ENCODE assay signal across 8 mouse cellular contexts in the genomic region with DNA sequence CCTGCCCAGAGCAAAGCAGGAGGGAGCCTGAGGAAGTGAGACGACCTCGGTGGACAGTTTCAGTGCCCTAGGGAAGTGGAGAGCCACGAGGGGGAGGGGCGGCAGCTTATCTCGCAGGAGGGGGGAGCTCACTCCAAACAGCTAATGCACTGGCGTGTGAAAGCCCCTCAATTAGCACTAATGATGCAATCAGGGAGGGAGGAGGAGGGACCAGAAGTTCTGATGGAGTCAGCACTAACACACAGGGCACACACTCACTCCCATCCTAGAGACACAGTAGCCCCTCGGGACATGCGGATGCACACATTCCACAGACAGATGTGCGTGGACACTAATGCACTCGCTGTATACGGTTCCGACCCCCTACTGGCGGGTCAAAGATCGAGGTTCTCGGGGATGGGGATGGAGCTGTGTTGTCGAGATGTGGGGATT. TPM values are rescaled to one million over a fixed set of nuclear protein-coding genes. Genes with fewer than 3 reads are reported as not detected.
A peak's percentile ranks its signal among the peaks of the same experiment; 100 is the strongest.
DNase-seq lines count a peak whose midpoint lies in the region; ATAC-seq and TF ChIP-seq lines count a peak whose summit lies in the region.

No protein-coding gene starts in this region.

- H3K27me3 ChIP-seq in intestine, embryonic 15.5 days (replicated peaks) = no peaks in the 10 kb centered on the region
- peaks cover 50% of the 10 kb centered on the region for H3K27me3 ChIP-seq in liver, embryonic 13.5 days

- under 1% methylated on average over 16 of the region's 16 CpGs for WGBS in intestine, embryonic 15.5 days
- 1% methylated on average over 16 of the region's 16 CpGs for WGBS in liver, embryonic 13.5 days (ENCODE audit: insufficient replicate concordance)

- peak overlapping the region; percentile 90 for H3K4me2 ChIP-seq in intestine, embryonic 15.5 days (replicated peaks)
- peak overlapping the region; percentile 66 for H3K4me2 ChIP-seq in liver, embryonic 13.5 days

- ATAC-seq in intestine, embryonic 15.5 days = 0 out of 2 replicates have a peak, but pooled peaks have one; percentile 11
- ATAC-seq in liver, embryonic 13.5 days (ENCODE audit: low read depth) = peak; percentile 24
- no peak for ATAC-seq in activated CD4-positive, CD25-positive, alpha-beta regulatory T cell, adult 4 months

- peaks cover 37% of the 10 kb centered on the region for H3K4me1 ChIP-seq in bone marrow macrophage, adult 2 months (ENCODE audit: control insufficient read depth, insufficient read depth, low read length)
- peaks cover 30% of the 10 kb centered on the region for H3K4me1 ChIP-seq in intestine, embryonic 15.5 days (replicated peaks)
- H3K4me1 ChIP-seq in liver, embryonic 13.5 days (replicated peaks) = peaks cover 43% of the 10 kb centered on the region

- peak; percentile 20 for DNase-seq in right cerebral cortex, adult 18-20 months
- no peak for DNase-seq in right cerebral cortex, adult 2 months (ENCODE audit: low spot score in 2 of 2)
- DNase-seq in gastrocnemius, postnatal 25 days = peak; percentile 61
- DNase-seq in liver, embryonic 13.5 days = peak; percentile 22
- DNase-seq in monocyte, adult 2 months (ENCODE audit: low read depth in 1 of 2, low spot score in 2 of 2) = peak; percentile 28 to 52

- no peak for TF ChIP-seq POLR2A in bone marrow macrophage, adult 2 months (IDR thresholded peaks at IDR 0.05; ENCODE audit: borderline replicate concordance, low read depth, low read length)

- H3K9me3 ChIP-seq in intestine, embryonic 15.5 days = no peaks in the 10 kb centered on the region
- no peaks in the 10 kb centered on the region for H3K9me3 ChIP-seq in liver, embryonic 13.5 days (replicated peaks)

- TF ChIP-seq CTCF in bone marrow macrophage, adult 2 months (IDR thresholded peaks at IDR 0.05; ENCODE audit: low read depth, low read length) = no peak

- peak overlapping the region; percentile 64 for H3K27ac ChIP-seq in bone marrow macrophage, adult 2 months (ENCODE audit: insufficient read depth, low read depth, low read length)
- H3K27ac ChIP-seq in intestine, embryonic 15.5 days = peak overlapping the region; percentile 89
- peak overlapping the region; percentile 77 for H3K27ac ChIP-seq in liver, embryonic 13.5 days

- peak overlapping the region; percentile 86 for H3K9ac ChIP-seq in intestine, embryonic 15.5 days
- H3K9ac ChIP-seq in liver, embryonic 13.5 days = peak overlapping the region; percentile 64; the same call in 1 of the 2 replicates

- no peaks in the 10 kb centered on the region for H3K36me3 ChIP-seq in intestine, embryonic 15.5 days
- no peaks in the 10 kb centered on the region for H3K36me3 ChIP-seq in liver, embryonic 13.5 days

- peak overlapping the region; percentile 62 for H3K4me3 ChIP-seq in bone marrow macrophage, adult 2 months (ENCODE audit: insufficient read depth, low read length)
- H3K4me3 ChIP-seq in intestine, embryonic 15.5 days (replicated peaks) = peak overlapping the region; percentile 96
- H3K4me3 ChIP-seq in liver, embryonic 13.5 days (replicated peaks) = peak overlapping the region; percentile 65

RNA-seq across cellular contexts. Expression of gene Pkdcc, which starts 0.9 kb away (rescaled TPM):
- polyA plus RNA-seq in bone marrow macrophage, adult 2 months (2012; ENCODE audit: insufficient read depth, insufficient read length, missing spikeins) = 3.8 and 4.7 TPM in 2 replicates
- 10 to 100 TPM; 51.3 to 98.7 TPM for total RNA-seq in gastrocnemius, postnatal 25 days (2021)
- 26.9 and 28.4 TPM in 2 replicates for polyA plus RNA-seq in intestine, embryonic 15.5 days (2015; fragmentation: Nextera tagmentation; extraction: Ambion mirVana)
- polyA plus RNA-seq in liver, embryonic 13.5 days (2015; fragmentation: Nextera tagmentation; extraction: Ambion mirVana) = 2.6 and 3.5 TPM in 2 replicates
- under 1 TPM in 1 of 2 experiments, not detected in 1; 0.22 TPM for polyA plus RNA-seq in activated CD4-positive, CD25-positive, alpha-beta regulatory T cell, adult 4 months (2017; shearing (Covaris generic))

Comparison
In these comparisons a context has a peak if more than half of its experiments do, and no peak if none do; other contexts are left out.
1. DNase-seq: peak in right cerebral cortex, adult 18-20 months (single experiment), gastrocnemius, postnatal 25 days (single experiment), liver, embryonic 13.5 days (single experiment) and monocyte, adult 2 months (2 of 2); none in right cerebral cortex, adult 2 months (0 of 2).
2. Peak in every context shown above with its lines, with median percentiles within 50 percentile points of each other: H3K27ac ChIP-seq and H3K4me3 ChIP-seq.